Mouse (Mus musculus): ENCODE data around the gene Gm5868. TPM values are rescaled to one million over a fixed set of nuclear protein-coding genes. Genes with fewer than 3 reads are reported as not detected.
A peak's percentile ranks its signal among the peaks of the same experiment; 100 is the strongest.
"Not testable (repeated sequence)": the region's sequence is repeated elsewhere in the genome, so short reads cannot be mapped to it uniquely, and the experiment has no call there.

Gene Gm5868
- polyA plus RNA-seq, 1 experiment from 2014 or later = 6.3 TPM

DNA sequence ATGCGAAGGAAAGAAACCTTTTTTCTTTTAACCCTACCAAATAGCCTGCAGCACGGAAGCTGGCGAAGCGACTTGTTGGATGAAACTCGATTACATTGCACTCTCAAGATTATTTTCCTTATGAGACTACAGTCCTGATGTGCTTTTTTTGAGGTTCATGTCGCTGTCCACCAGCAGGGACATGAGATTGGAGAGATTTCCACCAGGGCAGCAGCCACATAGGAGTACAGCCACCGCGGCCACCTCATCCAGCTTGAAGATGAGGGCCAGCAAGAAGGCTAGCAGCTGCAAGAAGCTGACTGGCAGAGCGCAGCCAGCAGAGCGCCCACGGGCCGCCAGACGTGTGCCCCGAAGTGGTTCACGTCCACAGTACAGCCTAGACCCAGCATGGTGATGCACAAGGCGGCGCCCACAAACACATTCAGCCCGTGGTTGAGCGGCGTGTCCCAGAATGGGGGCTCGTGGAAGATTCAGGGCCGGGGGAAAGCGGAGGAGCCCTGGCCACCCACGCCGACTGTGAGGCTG, 622 bp downstream of the Gm5868 start:
- H3K4me1 ChIP-seq (ENCODE audit: control insufficient read depth, insufficient read depth, low read length); H3K9me3 ChIP-seq (ENCODE audit: control insufficient read depth, low read length); H3K27ac ChIP-seq (replicated peaks; ENCODE audit: low read depth, low read length); H3K36me3 ChIP-seq (ENCODE audit: control insufficient read depth, insufficient read depth, low read length); H3K27me3 ChIP-seq (ENCODE audit: control insufficient read depth, insufficient read depth, low read length): not testable (repeated sequence)
- peak overlapping the region; percentile 60 for H3K4me2 ChIP-seq (ENCODE audit: low read length)
- WGBS = 42% methylated on average over 25 of the region's 25 CpGs
- peak; percentile 36 for DNase-seq
- H3K4me3 ChIP-seq (replicated peaks; ENCODE audit: low read depth, low read length) = peak overlapping the region; percentile 39
- H3K9ac ChIP-seq (replicated peaks; ENCODE audit: low read length) = peak overlapping the region; percentile 37; the same call in 1 of the 2 replicates
- peak; percentile 57 for ATAC-seq (ENCODE audit: low FRiP score, low TSS enrichment)

DNA sequence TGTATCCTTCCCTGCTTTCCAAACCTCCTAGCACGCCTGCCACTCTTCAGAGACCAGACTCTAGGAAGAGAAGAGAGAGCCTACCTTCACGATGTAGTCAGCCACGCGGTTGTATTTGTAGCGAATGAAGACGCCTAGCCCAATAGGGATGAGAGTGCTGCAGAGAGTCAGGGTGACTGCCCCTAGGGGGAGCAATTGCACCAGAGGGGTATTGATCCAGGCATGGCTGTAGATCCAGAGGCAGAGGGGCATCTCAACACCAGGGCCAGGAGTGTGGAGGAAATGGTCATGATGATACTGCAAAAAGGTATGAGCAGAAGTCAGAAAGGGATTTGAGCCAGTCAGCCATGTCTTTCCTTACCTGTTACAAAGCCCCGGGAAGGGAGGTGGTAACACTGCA, 1.2 kb downstream of the Gm5868 start:
- H3K9me3 ChIP-seq (ENCODE audit: control insufficient read depth, low read length); ATAC-seq (ENCODE audit: low FRiP score, low TSS enrichment); H3K4me1 ChIP-seq (ENCODE audit: control insufficient read depth, insufficient read depth, low read length); H3K4me3 ChIP-seq (replicated peaks; ENCODE audit: low read depth, low read length); H3K27me3 ChIP-seq (ENCODE audit: control insufficient read depth, insufficient read depth, low read length); H3K27ac ChIP-seq (replicated peaks; ENCODE audit: low read depth, low read length); H3K9ac ChIP-seq (replicated peaks; ENCODE audit: low read length); H3K36me3 ChIP-seq (ENCODE audit: control insufficient read depth, insufficient read depth, low read length); DNase-seq; H3K4me2 ChIP-seq (ENCODE audit: low read length): not testable (repeated sequence)
- 56% methylated on average over 7 of the region's 7 CpGs for WGBS

DNA sequence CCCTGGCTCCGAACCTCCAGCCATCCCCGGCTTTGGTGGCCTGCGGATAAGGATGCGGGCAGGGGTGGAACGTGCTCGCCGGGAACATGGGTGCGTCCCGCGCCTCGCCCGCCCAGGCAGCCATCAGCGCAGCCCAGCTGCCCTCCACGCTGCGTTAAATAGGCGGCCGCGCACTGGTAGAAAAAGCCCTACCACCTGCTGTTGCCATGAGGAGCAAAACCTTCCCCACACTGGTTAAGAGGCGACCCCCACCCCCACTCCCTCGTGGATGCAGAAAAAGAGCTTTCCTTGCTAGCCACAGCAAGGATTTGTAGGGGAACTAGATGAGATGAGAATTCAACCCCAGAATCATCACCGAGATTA, 6.4 kb downstream of the Gm5868 start, which contains the start of gene Zar1:
Zar1 (minus strand) TSS at position 285 of the 363 bp plus-strand sequence.
- H3K9me3 ChIP-seq (ENCODE audit: control insufficient read depth, low read length); H3K27me3 ChIP-seq (ENCODE audit: control insufficient read depth, insufficient read depth, low read length); H3K4me1 ChIP-seq (ENCODE audit: control insufficient read depth, insufficient read depth, low read length); H3K27ac ChIP-seq (replicated peaks; ENCODE audit: low read depth, low read length); H3K36me3 ChIP-seq (ENCODE audit: control insufficient read depth, insufficient read depth, low read length): not testable (repeated sequence)
- H3K4me2 ChIP-seq (ENCODE audit: low read length) = peak within 1 kb of the TSS; percentile 66
- peak within 1 kb of the TSS; percentile 54 for H3K9ac ChIP-seq (replicated peaks; ENCODE audit: low read length)
- H3K4me3 ChIP-seq (replicated peaks; ENCODE audit: low read depth, low read length) = peak within 1 kb of the TSS; percentile 39
- peak; percentile 63 for ATAC-seq (ENCODE audit: low FRiP score, low TSS enrichment)
- DNase-seq = peak; percentile 50
- 6% methylated on average over 17 of the region's 21 CpGs for WGBS

DNA sequence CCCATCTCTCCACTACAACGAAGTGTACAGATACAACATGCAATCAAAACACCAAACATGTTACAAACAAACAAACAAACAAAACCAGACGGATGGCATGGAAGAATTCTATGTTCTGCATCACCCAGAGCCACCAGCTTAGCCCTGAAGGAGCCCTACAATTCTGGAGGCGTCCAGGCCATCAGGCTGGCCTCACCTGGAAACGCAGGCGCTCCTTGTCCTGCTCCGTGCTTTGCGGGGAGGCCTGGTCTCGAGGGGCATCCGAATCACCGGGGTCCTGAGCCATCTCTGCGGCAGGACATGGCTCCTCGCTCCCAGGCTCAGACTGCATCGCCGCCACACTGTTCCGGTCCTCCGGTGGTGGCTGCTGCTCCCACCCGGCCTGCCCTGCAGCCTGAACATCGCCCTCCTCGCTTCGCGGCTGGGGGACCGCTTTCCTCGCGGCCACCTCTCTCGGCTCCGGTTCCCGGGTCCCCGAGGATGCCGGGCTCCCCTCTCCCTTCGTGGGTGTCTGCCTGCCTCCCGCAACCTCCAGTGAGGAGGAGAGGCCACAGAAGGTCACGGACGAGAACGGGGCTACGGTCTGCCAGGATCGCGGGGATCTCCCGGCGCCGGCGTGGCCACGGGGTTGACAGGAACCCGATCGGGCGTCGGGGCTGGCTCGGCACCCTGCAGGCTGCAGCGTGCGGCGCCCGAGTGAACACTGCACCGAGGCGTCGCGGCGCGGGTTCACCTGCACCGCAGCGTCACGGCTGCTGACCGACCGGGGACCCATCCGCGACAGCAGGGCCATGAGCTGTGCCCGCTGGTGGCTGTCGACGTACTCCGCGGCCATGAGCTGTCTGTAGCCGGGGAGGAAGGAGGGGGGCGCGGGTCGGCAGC, 7.0 kb downstream of the Gm5868 start:
- not testable (repeated sequence) for H3K4me1 ChIP-seq (ENCODE audit: control insufficient read depth, insufficient read depth, low read length); H3K36me3 ChIP-seq (ENCODE audit: control insufficient read depth, insufficient read depth, low read length); H3K9me3 ChIP-seq (ENCODE audit: control insufficient read depth, low read length); H3K27ac ChIP-seq (replicated peaks; ENCODE audit: low read depth, low read length); H3K27me3 ChIP-seq (ENCODE audit: control insufficient read depth, insufficient read depth, low read length)
- Histone ChIP-seq H3K9ac (replicated peaks; ENCODE audit: low read length) (peak overlapping the region; percentile 54), H3K4me3 (replicated peaks; ENCODE audit: low read depth, low read length) (peak overlapping the region; percentile 39), H3K4me2 (ENCODE audit: low read length) (peak overlapping the region; percentile 66)
- ATAC-seq (ENCODE audit: low FRiP score, low TSS enrichment) = peak; percentile 77
- WGBS = 4% methylated on average over 58 of the region's 73 CpGs
- peak; percentile 43 for DNase-seq

DNA sequence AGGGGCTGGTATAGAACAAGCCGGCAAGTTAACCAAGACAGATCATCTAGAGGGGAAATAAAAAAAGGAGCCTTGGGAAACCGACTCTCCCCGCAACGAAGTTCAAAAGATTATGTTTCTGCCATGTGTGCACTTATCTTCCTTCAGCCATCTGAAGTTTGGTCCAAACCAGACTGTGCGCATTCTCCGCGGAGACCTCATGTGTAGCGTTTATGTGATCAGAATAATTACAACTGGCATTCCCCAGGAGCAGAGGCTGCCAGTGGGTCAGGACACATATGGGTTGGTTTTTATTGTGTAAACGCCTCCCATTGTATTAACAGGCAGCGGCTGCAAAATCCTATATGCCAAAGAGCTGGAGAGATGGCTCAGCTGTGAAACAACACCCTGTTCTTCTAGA, 7.8 kb downstream of the Gm5868 start:
- 17% methylated on average over 10 of the region's 10 CpGs for WGBS
- not testable (repeated sequence) for H3K9ac ChIP-seq (replicated peaks; ENCODE audit: low read length); H3K4me3 ChIP-seq (replicated peaks; ENCODE audit: low read depth, low read length); ATAC-seq (ENCODE audit: low FRiP score, low TSS enrichment); H3K36me3 ChIP-seq (ENCODE audit: control insufficient read depth, insufficient read depth, low read length); H3K27ac ChIP-seq (replicated peaks; ENCODE audit: low read depth, low read length); H3K4me1 ChIP-seq (ENCODE audit: control insufficient read depth, insufficient read depth, low read length); H3K9me3 ChIP-seq (ENCODE audit: control insufficient read depth, low read length); H3K27me3 ChIP-seq (ENCODE audit: control insufficient read depth, insufficient read depth, low read length)
- peak; percentile 49 for DNase-seq
- H3K4me2 ChIP-seq (ENCODE audit: low read length) = peak overlapping the region; percentile 66

DNA sequence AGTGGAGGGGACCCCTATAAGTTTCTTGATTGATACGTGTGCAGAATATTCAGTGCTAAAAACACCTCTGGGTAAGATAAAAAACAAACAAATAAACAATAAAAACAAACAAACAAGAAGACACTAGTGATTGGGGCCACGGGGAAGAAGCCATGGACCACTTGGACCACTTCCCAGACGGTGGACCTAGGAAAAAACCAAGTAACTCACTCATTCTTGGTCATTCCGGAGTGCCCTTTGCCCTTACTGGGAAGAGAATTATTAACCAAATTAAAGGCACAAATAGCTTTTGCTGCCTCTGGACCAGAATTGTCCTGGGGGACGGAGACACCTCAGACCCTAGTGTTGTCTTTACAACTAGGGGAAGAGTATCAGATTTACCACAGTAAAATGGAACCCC, 21.7 kb downstream of the Gm5868 start:
- 0 out of 2 replicates have a peak, but pooled peaks cover 10% of the 10 kb centered on the region for H3K9me3 ChIP-seq (ENCODE audit: control insufficient read depth, low read length)
- H3K4me3 ChIP-seq (replicated peaks; ENCODE audit: low read depth, low read length) = no peak overlapping the region
- no peak overlapping the region for H3K9ac ChIP-seq (replicated peaks; ENCODE audit: low read length)
- ATAC-seq (ENCODE audit: low FRiP score, low TSS enrichment) (no peak), DNase-seq (no peak)
- no peaks in the 10 kb centered on the region for H3K4me1 ChIP-seq (ENCODE audit: control insufficient read depth, insufficient read depth, low read length)
- no peak overlapping the region for H3K4me2 ChIP-seq (ENCODE audit: low read length)
- H3K27me3 ChIP-seq (ENCODE audit: control insufficient read depth, insufficient read depth, low read length) = no peaks in the 10 kb centered on the region
- H3K27ac ChIP-seq (replicated peaks; ENCODE audit: low read depth, low read length) = no peak overlapping the region
- WGBS = 92% methylated on average over 5 of the region's 5 CpGs
- no peaks in the 10 kb centered on the region for H3K36me3 ChIP-seq (ENCODE audit: control insufficient read depth, insufficient read depth, low read length)

DNA sequence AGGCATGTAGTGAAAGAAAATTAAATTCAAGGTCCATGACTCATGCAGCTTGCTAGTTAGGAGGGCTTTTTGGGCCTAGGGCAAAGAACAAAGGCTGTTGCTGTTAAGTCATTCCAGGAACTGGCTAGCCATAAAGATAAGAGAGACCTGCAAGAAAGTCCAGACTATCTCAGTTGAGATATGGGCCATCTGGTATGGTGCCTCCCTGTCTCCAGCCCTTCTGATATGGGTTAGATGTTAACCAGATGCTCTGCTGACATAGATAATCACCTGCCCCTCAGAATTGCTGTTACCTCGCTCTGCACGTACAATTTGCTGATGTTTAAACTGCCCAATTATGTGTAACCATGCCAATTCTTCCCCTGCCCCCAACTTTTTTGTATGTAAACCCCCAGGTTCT, 24.2 kb downstream of the Gm5868 start:
- WGBS = 99% methylated on average over 2 of the region's 2 CpGs
- H3K4me1 ChIP-seq (ENCODE audit: control insufficient read depth, insufficient read depth, low read length); H3K27ac ChIP-seq (replicated peaks; ENCODE audit: low read depth, low read length); H3K9me3 ChIP-seq (ENCODE audit: control insufficient read depth, low read length); H3K27me3 ChIP-seq (ENCODE audit: control insufficient read depth, insufficient read depth, low read length); DNase-seq; H3K4me2 ChIP-seq (ENCODE audit: low read length); H3K4me3 ChIP-seq (replicated peaks; ENCODE audit: low read depth, low read length); ATAC-seq (ENCODE audit: low FRiP score, low TSS enrichment); H3K36me3 ChIP-seq (ENCODE audit: control insufficient read depth, insufficient read depth, low read length); H3K9ac ChIP-seq (replicated peaks; ENCODE audit: low read length): not testable (repeated sequence)

DNA sequence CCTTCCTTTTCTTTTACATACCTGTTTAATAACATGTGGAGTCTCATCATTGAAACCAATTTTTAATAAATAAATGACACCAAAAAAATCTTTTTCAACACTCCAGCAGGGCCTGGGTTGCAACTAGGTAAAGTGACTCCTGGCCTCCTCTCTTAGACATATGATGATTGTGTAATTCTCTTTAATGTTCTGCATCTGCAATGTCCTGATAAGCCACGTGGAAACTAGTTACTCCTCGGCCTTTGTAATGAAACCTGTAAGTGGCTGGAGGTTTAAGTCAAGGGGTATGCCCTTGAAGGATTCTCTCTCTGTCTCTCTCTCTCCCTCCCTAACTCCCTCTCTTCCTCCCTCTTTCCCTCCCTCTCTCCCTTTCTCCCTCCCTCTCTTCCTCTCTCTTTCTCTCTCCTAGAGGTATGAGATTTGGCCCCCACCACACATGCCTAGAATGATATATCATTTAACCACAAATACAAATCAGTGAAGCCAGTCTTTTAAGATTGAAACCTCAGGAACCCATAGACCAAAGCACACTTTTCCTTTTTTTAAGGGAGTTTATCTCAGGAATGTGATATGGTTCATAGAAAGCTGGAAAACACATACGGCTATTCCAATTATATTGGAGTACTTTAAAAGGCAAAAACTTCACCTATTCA, 26.2 kb downstream of the Gm5868 start:
- Histone ChIP-seq H3K4me3 (replicated peaks; ENCODE audit: low read depth, low read length) (no peak overlapping the region), H3K36me3 (ENCODE audit: control insufficient read depth, insufficient read depth, low read length) (0 out of 2 replicates have a peak, but pooled peaks cover 1% of the 10 kb centered on the region), H3K4me1 (ENCODE audit: control insufficient read depth, insufficient read depth, low read length) (peaks cover 13% of the 10 kb centered on the region), H3K9me3 (ENCODE audit: control insufficient read depth, low read length) (no peaks in the 10 kb centered on the region), H3K27ac (replicated peaks; ENCODE audit: low read depth, low read length) (no peak overlapping the region), H3K27me3 (ENCODE audit: control insufficient read depth, insufficient read depth, low read length) (no peaks in the 10 kb centered on the region), H3K4me2 (ENCODE audit: low read length) (no peak overlapping the region), H3K9ac (replicated peaks; ENCODE audit: low read length) (no peak overlapping the region)
- DNase-seq (no peak), ATAC-seq (ENCODE audit: low FRiP score, low TSS enrichment) (no peak)
- WGBS = 82% methylated on average over 3 of the region's 3 CpGs
